Mouse (Mus musculus): ENCODE data around the gene Tmod3.

GRCm38 (mm10) chr9:75515464-75516113, 43.9 kb downstream of the Tmod3 start:
- TF ChIP-seq CTCF (conservative IDR thresholded peaks at IDR 0.05; ENCODE audit: low read length): peak; percentile 57
- TF ChIP-seq NANOG (IDR thresholded peaks at IDR 0.05; ENCODE audit: borderline replicate concordance, low read length): no peak
